Mouse (Mus musculus): ENCODE data around the gene Fbxo11.
"Not testable (repeated sequence)": the region's sequence is repeated elsewhere in the genome, so short reads cannot be mapped to it uniquely, and the experiment has no call there.

DNA sequence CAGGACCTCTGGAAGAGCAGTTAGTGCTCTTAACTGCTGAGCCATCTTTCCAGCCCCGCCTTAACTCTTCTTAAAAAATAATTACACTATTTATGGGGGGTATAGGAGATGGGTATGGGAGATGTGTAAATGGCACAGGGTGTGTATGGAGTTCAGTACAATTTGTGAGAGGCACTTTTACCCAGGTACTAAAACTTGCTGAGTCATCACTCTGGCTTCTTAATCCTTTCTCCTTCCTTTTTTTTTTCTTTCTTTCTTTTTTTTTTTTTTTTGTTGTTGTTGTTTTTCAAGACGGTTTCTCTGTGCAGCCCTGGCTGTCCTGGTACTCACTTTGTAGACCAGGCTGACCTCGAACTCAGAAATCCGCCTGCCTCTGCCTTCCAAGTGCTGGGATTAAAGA lies 88.2 kb downstream of the Fbxo11 start:
- not testable (repeated sequence) for TF ChIP-seq FLI1 (IDR thresholded peaks at IDR 0.05; ENCODE audit: low read length); GATA1 (IDR thresholded peaks at IDR 0.05; ENCODE audit: borderline replicate concordance, low read length)
